Mouse (Mus musculus): ENCODE results near the gene Olfr1087. TPM values are rescaled to one million over a fixed set of nuclear protein-coding genes. Genes with fewer than 3 reads are reported as not detected.
"Not testable (repeated sequence)": the region's sequence is repeated elsewhere in the genome, so short reads cannot be mapped to it uniquely, and the experiment has no call there.

Gene Olfr1087
- not detected in 2 replicates for polyA plus RNA-seq (2015; fragmentation: Nextera tagmentation; extraction: Ambion mirVana)

DNA sequence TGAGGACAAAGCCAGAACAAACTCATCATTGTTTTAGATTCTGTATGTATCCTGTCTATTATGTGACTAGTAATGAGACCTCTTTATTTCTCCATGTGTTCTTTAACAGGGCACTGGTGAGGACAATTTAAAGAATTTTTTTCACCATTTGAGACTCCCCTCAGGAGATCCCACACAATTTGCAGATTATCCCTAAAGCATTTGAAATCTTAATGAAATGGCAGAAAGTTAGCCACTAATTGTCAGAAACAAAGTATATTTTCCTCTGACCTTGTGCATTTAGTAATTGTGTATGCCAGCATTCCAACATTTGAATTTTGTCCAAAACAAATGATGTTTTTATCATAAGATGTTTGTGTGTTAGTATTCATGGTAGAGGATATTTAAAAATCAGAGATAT, at the start of gene Olfr1087:
Olfr1087 (minus strand) TSS at position 101 of the 400 bp plus-strand sequence.
- no peak for TF ChIP-seq CTCF (IDR thresholded peaks at IDR 0.05; ENCODE audit: low read depth)
- Histone ChIP-seq H3K4me3 (ENCODE audit: low read depth, low read length) (no peak within 1 kb of the TSS), H3K9me3 (ENCODE audit: control insufficient read depth) (no peaks in the 10 kb centered on the region), H3K4me2 (replicated peaks; ENCODE audit: low read depth) (no peak within 1 kb of the TSS), H3K4me1 (replicated peaks; ENCODE audit: control insufficient read depth, insufficient read depth, low read length) (no peaks in the 10 kb centered on the region), H3K27ac (ENCODE audit: low read depth, low read length) (no peak within 1 kb of the TSS), H3K9ac (ENCODE audit: low read depth, low read length) (no peak within 1 kb of the TSS), H3K27me3 (replicated peaks; ENCODE audit: control insufficient read depth, insufficient read depth, low read length) (no peaks in the 10 kb centered on the region), H3K36me3 (ENCODE audit: control insufficient read depth, insufficient read depth) (no peaks in the 10 kb centered on the region)
- ATAC-seq = no peak

GRCm38 (mm10) chr2:86733601-86734000, 35.4 kb upstream of the Olfr1087 start, which contains the start of gene Olfr1089:
Olfr1089 (minus strand) TSS chr2:86733701.
- Histone ChIP-seq H3K9me3 (ENCODE audit: control insufficient read depth) (no peaks in the 10 kb centered on the region; the same call in 1 of the 2 replicates), H3K36me3 (ENCODE audit: control insufficient read depth, insufficient read depth) (no peaks in the 10 kb centered on the region), H3K4me2 (replicated peaks; ENCODE audit: low read depth) (no peak within 1 kb of the TSS), H3K4me3 (ENCODE audit: low read depth, low read length) (no peak within 1 kb of the TSS), H3K4me1 (replicated peaks; ENCODE audit: control insufficient read depth, insufficient read depth, low read length) (no peaks in the 10 kb centered on the region), H3K9ac (ENCODE audit: low read depth, low read length) (no peak within 1 kb of the TSS), H3K27ac (ENCODE audit: low read depth, low read length) (no peak within 1 kb of the TSS), H3K27me3 (replicated peaks; ENCODE audit: control insufficient read depth, insufficient read depth, low read length) (no peaks in the 10 kb centered on the region)
- ATAC-seq = no peak
- TF ChIP-seq CTCF (IDR thresholded peaks at IDR 0.05; ENCODE audit: low read depth) = no peak

DNA sequence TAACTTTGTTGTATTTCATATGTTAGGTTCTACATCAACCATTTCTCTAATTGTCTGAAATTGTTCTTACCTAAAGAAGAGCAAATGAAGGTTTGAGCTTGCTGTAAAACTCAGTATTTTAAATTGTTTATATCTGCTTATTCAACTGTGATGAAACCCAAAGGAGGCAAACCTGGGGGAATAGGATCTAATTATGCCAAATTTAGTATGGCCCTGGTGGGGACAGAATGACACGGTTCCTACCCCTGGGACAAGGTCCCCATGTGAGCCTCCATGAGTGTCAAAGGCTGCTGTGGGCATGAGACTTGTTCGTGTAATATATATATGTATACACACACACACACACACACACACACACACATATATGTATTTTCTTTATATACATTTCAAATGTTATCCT, 18.2 kb downstream of the Olfr1087 start, which contains the start of gene Olfr1086:
Olfr1086 (minus strand) TSS at position 101 of the 400 bp plus-strand sequence.
- no peak for ATAC-seq
- no peak within 1 kb of the TSS for H3K4me2 ChIP-seq (replicated peaks; ENCODE audit: low read depth)
- WGBS = 84% methylated on average over 2 of the region's 2 CpGs
- H3K9me3 ChIP-seq (ENCODE audit: control insufficient read depth) = no peaks in the 10 kb centered on the region
- no peaks in the 10 kb centered on the region for H3K4me1 ChIP-seq (replicated peaks; ENCODE audit: control insufficient read depth, insufficient read depth, low read length)
- no peak within 1 kb of the TSS for H3K27ac ChIP-seq (ENCODE audit: low read depth, low read length)
- H3K9ac ChIP-seq (ENCODE audit: low read depth, low read length) = no peak within 1 kb of the TSS
- H3K36me3 ChIP-seq (ENCODE audit: control insufficient read depth, insufficient read depth) = no peaks in the 10 kb centered on the region
- no peak for TF ChIP-seq CTCF (IDR thresholded peaks at IDR 0.05; ENCODE audit: low read depth)
- H3K27me3 ChIP-seq (replicated peaks; ENCODE audit: control insufficient read depth, insufficient read depth, low read length) = no peaks in the 10 kb centered on the region
- H3K4me3 ChIP-seq (ENCODE audit: low read depth, low read length) = no peak within 1 kb of the TSS

DNA sequence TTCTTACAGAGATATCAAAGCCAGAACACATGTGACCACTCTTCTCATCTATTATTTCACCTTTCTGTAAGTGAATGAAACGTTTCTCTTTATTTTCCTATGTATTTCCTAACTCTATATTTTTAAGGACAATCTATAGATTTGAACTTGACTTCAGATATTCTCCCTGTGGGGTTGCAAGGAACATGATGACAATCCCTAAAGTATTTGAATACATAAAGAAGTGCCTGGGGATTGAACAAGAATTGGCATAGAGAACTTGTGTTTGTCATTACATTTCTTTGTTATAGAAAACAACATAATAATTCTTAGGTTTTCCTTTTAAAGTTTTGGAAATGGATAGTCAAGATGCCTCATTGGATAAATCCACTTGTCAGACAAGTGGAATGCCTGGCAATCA, 36.3 kb downstream of the Olfr1087 start, which contains the start of gene Olfr1085:
Olfr1085 (minus strand) TSS at position 101 of the 400 bp plus-strand sequence.
- TF ChIP-seq CTCF (IDR thresholded peaks at IDR 0.05; ENCODE audit: low read depth) = no peak
- H3K36me3 ChIP-seq (ENCODE audit: control insufficient read depth, insufficient read depth) = no peaks in the 10 kb centered on the region
- no peak within 1 kb of the TSS for H3K4me2 ChIP-seq (replicated peaks; ENCODE audit: low read depth)
- ATAC-seq = no peak
- no peaks in the 10 kb centered on the region for H3K4me1 ChIP-seq (replicated peaks; ENCODE audit: control insufficient read depth, insufficient read depth, low read length)
- H3K27me3 ChIP-seq (replicated peaks; ENCODE audit: control insufficient read depth, insufficient read depth, low read length) = no peaks in the 10 kb centered on the region
- H3K27ac ChIP-seq (ENCODE audit: low read depth, low read length) = no peak within 1 kb of the TSS
- H3K4me3 ChIP-seq (ENCODE audit: low read depth, low read length) = no peak within 1 kb of the TSS
- no peak within 1 kb of the TSS for H3K9ac ChIP-seq (ENCODE audit: low read depth, low read length)
- no peaks in the 10 kb centered on the region for H3K9me3 ChIP-seq (ENCODE audit: control insufficient read depth)
- WGBS = 25% methylated on average over 1 of the region's 1 CpGs

DNA sequence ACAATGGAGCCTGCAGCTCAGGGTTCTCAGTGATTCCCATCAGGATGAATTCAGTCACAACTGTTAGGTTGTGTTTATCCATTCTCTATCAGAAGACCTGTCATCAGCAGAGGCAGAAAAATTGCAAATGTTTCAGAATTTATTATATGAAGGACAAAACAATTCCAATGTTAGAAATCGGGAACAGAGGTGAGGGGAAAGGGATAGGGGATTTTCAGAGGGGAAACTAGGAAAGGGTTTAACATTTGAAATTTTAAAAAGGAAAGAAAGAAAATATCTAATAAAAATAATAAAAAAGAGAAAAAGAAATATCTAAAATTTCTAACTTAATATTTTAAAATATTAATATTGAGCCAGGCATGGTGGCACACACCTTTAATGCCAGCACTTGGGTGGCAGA, 58.6 kb downstream of the Olfr1087 start, which contains the start of gene Olfr1084:
Olfr1084 (minus strand) TSS at position 101 of the 400 bp plus-strand sequence.
- ATAC-seq; H3K27ac ChIP-seq (ENCODE audit: low read depth, low read length); H3K9ac ChIP-seq (ENCODE audit: low read depth, low read length); H3K27me3 ChIP-seq (replicated peaks; ENCODE audit: control insufficient read depth, insufficient read depth, low read length); H3K4me3 ChIP-seq (ENCODE audit: low read depth, low read length); H3K4me1 ChIP-seq (replicated peaks; ENCODE audit: control insufficient read depth, insufficient read depth, low read length); H3K4me2 ChIP-seq (replicated peaks; ENCODE audit: low read depth); H3K36me3 ChIP-seq (ENCODE audit: control insufficient read depth, insufficient read depth); H3K9me3 ChIP-seq (ENCODE audit: control insufficient read depth): not testable (repeated sequence)
- WGBS = 70% methylated on average over 1 of the region's 1 CpGs

Other genes starting within 250 kb of the Olfr1087 start
- gene Olfr1065, start 247.8 kb downstream of the Olfr1087 start, polyA plus RNA-seq (2015; fragmentation: Nextera tagmentation; extraction: Ambion mirVana) = not detected in 2 replicates
- not detected in 2 replicates for gene Olfr1066, start 242.1 kb downstream of the Olfr1087 start, polyA plus RNA-seq (2015; fragmentation: Nextera tagmentation; extraction: Ambion mirVana)
- gene Olfr228, start 211.0 kb downstream of the Olfr1087 start, polyA plus RNA-seq (2015; fragmentation: Nextera tagmentation; extraction: Ambion mirVana) = not detected in 2 replicates
- gene Olfr1076, start 189.9 kb downstream of the Olfr1087 start, polyA plus RNA-seq (2015; fragmentation: Nextera tagmentation; extraction: Ambion mirVana) = not detected in 2 replicates
- gene Olfr1079, start 155.9 kb downstream of the Olfr1087 start, polyA plus RNA-seq (2015; fragmentation: Nextera tagmentation; extraction: Ambion mirVana) = not detected in 2 replicates
- not detected in 2 replicates for gene Olfr1080, start 140.2 kb downstream of the Olfr1087 start, polyA plus RNA-seq (2015; fragmentation: Nextera tagmentation; extraction: Ambion mirVana)
- not detected in 2 replicates for gene Olfr1082, start 99.4 kb downstream of the Olfr1087 start, polyA plus RNA-seq (2015; fragmentation: Nextera tagmentation; extraction: Ambion mirVana)
- gene Olfr1084, start 58.7 kb downstream of the Olfr1087 start, polyA plus RNA-seq (2015; fragmentation: Nextera tagmentation; extraction: Ambion mirVana) = not detected in 2 replicates
- not detected in 2 replicates for gene Olfr1085, start 36.4 kb downstream of the Olfr1087 start, polyA plus RNA-seq (2015; fragmentation: Nextera tagmentation; extraction: Ambion mirVana)
- gene Olfr1086, start 18.3 kb downstream of the Olfr1087 start, polyA plus RNA-seq (2015; fragmentation: Nextera tagmentation; extraction: Ambion mirVana) = not detected in 2 replicates
- not detected in 2 replicates for gene Olfr1089, start 35.3 kb upstream of the Olfr1087 start, polyA plus RNA-seq (2015; fragmentation: Nextera tagmentation; extraction: Ambion mirVana)
- not detected in 2 replicates for gene Olfr1090, start 60.6 kb upstream of the Olfr1087 start, polyA plus RNA-seq (2015; fragmentation: Nextera tagmentation; extraction: Ambion mirVana)
- not detected in 2 replicates for gene Olfr1093, start 84.1 kb upstream of the Olfr1087 start, polyA plus RNA-seq (2015; fragmentation: Nextera tagmentation; extraction: Ambion mirVana)
- gene Olfr141, start 111.6 kb upstream of the Olfr1087 start, polyA plus RNA-seq (2015; fragmentation: Nextera tagmentation; extraction: Ambion mirVana) = not detected in 2 replicates
- gene Olfr1094, start 126.3 kb upstream of the Olfr1087 start, polyA plus RNA-seq (2015; fragmentation: Nextera tagmentation; extraction: Ambion mirVana) = not detected in 2 replicates
- not detected in 2 replicates for gene Olfr1095, start 153.3 kb upstream of the Olfr1087 start, polyA plus RNA-seq (2015; fragmentation: Nextera tagmentation; extraction: Ambion mirVana)
- not detected in 2 replicates for gene Gm13723, start 176.4 kb upstream of the Olfr1087 start, polyA plus RNA-seq (2015; fragmentation: Nextera tagmentation; extraction: Ambion mirVana)
- not detected in 2 replicates for gene Olfr1097, start 193.8 kb upstream of the Olfr1087 start, polyA plus RNA-seq (2015; fragmentation: Nextera tagmentation; extraction: Ambion mirVana)
- gene Olfr1098, start 226.2 kb upstream of the Olfr1087 start, polyA plus RNA-seq (2015; fragmentation: Nextera tagmentation; extraction: Ambion mirVana) = not detected in 2 replicates